Mouse (Mus musculus): ENCODE measurements around the gene Serpina3m. TPM values are rescaled to one million over a fixed set of nuclear protein-coding genes. Genes with fewer than 3 reads are reported as not detected.

Gene Serpina3m
- polyA plus RNA-seq, 1 experiment: 2.2 TPM

DNA sequence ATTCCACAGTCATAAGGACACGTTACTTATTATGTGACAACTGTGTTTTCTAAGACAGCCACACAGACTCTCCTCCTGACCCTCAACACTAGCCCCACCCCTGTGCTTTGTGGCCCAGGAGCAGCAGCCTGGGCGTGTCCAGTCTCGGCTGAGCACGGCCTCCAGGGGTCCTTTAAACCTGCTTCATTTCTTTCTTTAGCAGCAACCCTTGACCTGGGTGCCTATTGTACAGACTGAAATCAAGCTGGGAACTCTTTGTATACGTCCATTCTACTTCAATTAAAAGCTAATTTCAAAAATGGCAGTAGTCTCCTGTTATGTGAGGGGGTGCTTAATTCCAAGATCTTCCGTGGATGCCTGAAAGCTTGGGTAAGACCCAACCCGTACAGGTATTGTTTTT lies 94.9 kb downstream of the Serpina3m start:
- TF ChIP-seq CTCF (IDR thresholded peaks at IDR 0.05; ENCODE audit: control insufficient read depth, insufficient read depth, low read length) (no peak), POLR2A (IDR thresholded peaks at IDR 0.05; ENCODE audit: borderline replicate concordance, control insufficient read depth, low read depth, low read length) (no peak)
- no peak overlapping the region for H3K27ac ChIP-seq (ENCODE audit: control insufficient read depth, insufficient read depth, low read depth, low read length, poor library complexity)
- no peak overlapping the region for H3K4me3 ChIP-seq (replicated peaks; ENCODE audit: control insufficient read depth, low read depth, low read length)
- 58% methylated on average over 7 of the region's 7 CpGs for WGBS
- H3K4me1 ChIP-seq (ENCODE audit: control insufficient read depth, insufficient read depth, low read length): no peaks in the 10 kb centered on the region

DNA sequence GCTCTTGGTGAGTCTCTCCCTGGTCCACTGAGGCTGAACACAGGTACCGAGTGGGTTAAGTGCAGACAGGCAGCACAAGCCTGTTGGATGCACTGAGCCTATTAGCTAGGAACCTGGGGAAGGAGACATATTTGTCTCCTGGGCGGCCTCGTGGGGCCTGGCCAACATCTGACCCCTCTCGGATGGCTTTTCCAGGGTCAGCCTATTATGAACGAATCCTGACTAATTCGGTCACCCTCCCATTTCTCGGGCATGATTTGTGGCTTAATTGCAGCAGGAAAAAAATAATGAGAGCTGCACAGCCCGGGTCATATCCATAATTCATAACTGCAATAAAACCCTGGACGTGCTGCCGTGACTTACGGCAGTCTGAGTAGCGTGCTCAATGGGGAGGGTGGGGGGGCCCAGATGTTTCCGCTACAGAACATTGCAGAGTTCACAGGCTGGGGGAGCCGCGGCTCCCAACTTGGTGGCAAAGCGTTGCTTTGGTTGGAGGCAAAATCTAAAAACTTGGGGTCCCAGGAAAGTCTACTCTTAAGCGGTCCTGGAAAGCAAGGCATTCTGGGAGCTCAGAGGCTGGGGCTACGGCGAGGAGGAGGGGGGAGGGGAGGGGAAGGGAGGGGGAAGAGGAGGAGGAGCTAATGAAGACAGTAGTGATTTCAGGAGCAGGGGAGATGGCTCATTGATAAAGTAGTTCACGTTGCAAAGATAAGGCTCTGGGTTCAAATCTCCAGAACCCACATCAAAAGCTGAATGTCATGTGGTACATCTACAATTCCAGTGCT lies 95.9 kb downstream of the Serpina3m start:
- Histone ChIP-seq H3K4me1 (ENCODE audit: control insufficient read depth, insufficient read depth, low read length) (no peaks in the 10 kb centered on the region), H3K27ac (ENCODE audit: control insufficient read depth, insufficient read depth, low read depth, low read length, poor library complexity) (no peak overlapping the region), H3K4me3 (replicated peaks; ENCODE audit: control insufficient read depth, low read depth, low read length) (no peak overlapping the region)
- TF ChIP-seq POLR2A (IDR thresholded peaks at IDR 0.05; ENCODE audit: borderline replicate concordance, control insufficient read depth, low read depth, low read length) (no peak), CTCF (IDR thresholded peaks at IDR 0.05; ENCODE audit: control insufficient read depth, insufficient read depth, low read length) (no peak)
- 82% methylated on average over 20 of the region's 20 CpGs for WGBS

DNA sequence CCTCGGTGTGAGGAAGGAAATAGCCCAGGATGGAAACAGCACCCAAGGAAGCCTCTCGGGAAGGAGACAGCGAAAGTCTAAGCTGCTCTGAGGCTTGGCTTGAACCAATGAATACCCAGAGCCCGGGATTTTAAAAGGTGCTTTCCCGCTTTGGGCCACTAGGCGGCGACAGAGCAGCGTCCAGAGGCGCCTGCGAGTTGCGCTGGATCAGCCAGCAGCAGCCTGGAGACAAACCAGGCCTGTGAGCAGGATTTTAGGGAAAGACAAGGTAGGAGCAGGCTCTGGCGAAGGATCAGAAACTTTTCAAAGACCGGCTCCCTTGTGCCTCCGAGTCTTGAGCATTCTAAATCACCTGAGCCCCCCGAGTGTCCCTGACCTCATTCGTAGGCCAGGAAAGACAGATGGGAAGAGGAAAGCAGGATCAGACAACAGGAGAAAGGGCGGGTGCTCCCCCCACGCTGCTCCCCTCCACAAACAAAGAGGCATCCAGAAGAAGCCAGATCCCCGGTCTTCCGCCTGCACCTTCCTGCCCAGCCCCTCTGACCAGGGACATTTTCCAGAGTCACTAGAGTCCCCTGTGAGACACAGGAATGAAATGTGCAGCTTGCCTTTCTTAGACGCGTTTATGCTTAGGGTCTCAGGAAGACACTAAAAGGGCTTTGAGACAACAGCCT lies 101.9 kb downstream of the Serpina3m start:
- 19% methylated on average over 22 of the region's 22 CpGs for WGBS
- TF ChIP-seq POLR2A (IDR thresholded peaks at IDR 0.05; ENCODE audit: borderline replicate concordance, control insufficient read depth, low read depth, low read length) (no peak), CTCF (IDR thresholded peaks at IDR 0.05; ENCODE audit: control insufficient read depth, insufficient read depth, low read length) (peak; percentile 67)
- H3K4me1 ChIP-seq (ENCODE audit: control insufficient read depth, insufficient read depth, low read length): no peaks in the 10 kb centered on the region
- H3K27ac ChIP-seq (ENCODE audit: control insufficient read depth, insufficient read depth, low read depth, low read length, poor library complexity): no peak overlapping the region
- H3K4me3 ChIP-seq (replicated peaks; ENCODE audit: control insufficient read depth, low read depth, low read length): no peak overlapping the region

DNA sequence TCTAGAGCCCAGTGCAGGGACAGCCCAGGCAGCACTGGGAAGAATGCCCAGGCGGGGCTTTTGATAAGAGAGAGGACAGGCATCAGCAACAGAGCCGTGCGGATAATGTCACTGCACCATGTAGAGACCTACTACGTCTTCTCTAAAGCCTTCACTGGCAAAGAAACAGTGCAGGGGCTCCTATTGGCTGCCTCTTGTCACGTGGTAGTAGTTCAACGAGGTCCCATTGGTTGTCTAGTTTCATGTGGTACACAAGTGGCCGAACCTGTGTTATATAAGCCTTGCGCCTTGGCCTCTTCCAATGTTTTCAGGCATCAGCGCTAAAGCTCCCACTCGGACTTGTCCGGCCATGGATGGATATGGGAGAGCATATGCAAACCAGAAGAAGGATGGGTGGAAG lies 105.4 kb downstream of the Serpina3m start:
- 83% methylated on average over 11 of the region's 11 CpGs for WGBS
- H3K27ac ChIP-seq (ENCODE audit: control insufficient read depth, insufficient read depth, low read depth, low read length, poor library complexity): no peak overlapping the region
- H3K4me1 ChIP-seq (ENCODE audit: control insufficient read depth, insufficient read depth, low read length): no peaks in the 10 kb centered on the region
- no peak overlapping the region for H3K4me3 ChIP-seq (replicated peaks; ENCODE audit: control insufficient read depth, low read depth, low read length)
- TF ChIP-seq CTCF (IDR thresholded peaks at IDR 0.05; ENCODE audit: control insufficient read depth, insufficient read depth, low read length): no peak
- no peak for TF ChIP-seq POLR2A (IDR thresholded peaks at IDR 0.05; ENCODE audit: borderline replicate concordance, control insufficient read depth, low read depth, low read length)

Other genes with a start within 250 kb of the Serpina3m start
- not detected in 2 replicates for gene Serpina5, start 237.4 kb upstream of the Serpina3m start, polyA plus RNA-seq (2011; ENCODE audit: insufficient read depth, insufficient read length, low replicate concordance, missing spikeins)
- not detected in 2 replicates for gene Serpina3a, start 225.8 kb upstream of the Serpina3m start, polyA plus RNA-seq (2011; ENCODE audit: insufficient read depth, insufficient read length, low replicate concordance, missing spikeins)
- gene Serpina3b, start 210.5 kb upstream of the Serpina3m start, polyA plus RNA-seq (2011; ENCODE audit: insufficient read depth, insufficient read length, low replicate concordance, missing spikeins): 1.7 TPM in 1 of 2 replicates, not detected in the other
- gene Serpina3c, start 184.6 kb upstream of the Serpina3m start, polyA plus RNA-seq (2011; ENCODE audit: insufficient read depth, insufficient read length, low replicate concordance, missing spikeins): 1.3 and 2.2 TPM in 2 replicates
- gene Serpina3f, start 123.9 kb upstream of the Serpina3m start, polyA plus RNA-seq (2011; ENCODE audit: insufficient read depth, insufficient read length, low replicate concordance, missing spikeins): 4.2 and 8.1 TPM in 2 replicates
- gene Serpina3g, start 102.2 kb upstream of the Serpina3m start, polyA plus RNA-seq (2011; ENCODE audit: insufficient read depth, insufficient read length, low replicate concordance, missing spikeins): 20.8 and 31.2 TPM in 2 replicates
- not detected in 2 replicates for gene Serpina3i, start 75.4 kb upstream of the Serpina3m start, polyA plus RNA-seq (2011; ENCODE audit: insufficient read depth, insufficient read length, low replicate concordance, missing spikeins)
- not detected in 2 replicates for gene Serpina3j, start 23.9 kb upstream of the Serpina3m start, polyA plus RNA-seq (2011; ENCODE audit: insufficient read depth, insufficient read length, low replicate concordance, missing spikeins)
- gene Serpina3k, start within 50 bp of the Serpina3m start, polyA plus RNA-seq (2011; ENCODE audit: insufficient read depth, insufficient read length, low replicate concordance, missing spikeins): 10.8 and 39.1 TPM in 2 replicates
- 2.8 and 5.5 TPM in 2 replicates for gene Serpina3n, start 68.2 kb downstream of the Serpina3m start, polyA plus RNA-seq (2011; ENCODE audit: insufficient read depth, insufficient read length, low replicate concordance, missing spikeins)
- not detected in 2 replicates for gene Gsc, start 134.8 kb downstream of the Serpina3m start, polyA plus RNA-seq (2011; ENCODE audit: insufficient read depth, insufficient read length, low replicate concordance, missing spikeins)